Mouse (Mus musculus): ENCODE data around the gene Lgals7. TPM values are rescaled to one million over a fixed set of nuclear protein-coding genes. Genes with fewer than 3 reads are reported as not detected.

Gene Lgals7
- polyA plus RNA-seq, 1 experiment = not detected

- TF ChIP-seq POLR2A (IDR thresholded peaks at IDR 0.05; ENCODE audit: borderline replicate concordance, control insufficient read depth, low read depth, low read length) (no peak), CTCF (IDR thresholded peaks at IDR 0.05; ENCODE audit: control insufficient read depth, insufficient read depth, low read length) (no peak)
- H3K4me3 ChIP-seq (replicated peaks; ENCODE audit: control insufficient read depth, low read depth, low read length) = no peak overlapping the region
- no peak overlapping the region for H3K27ac ChIP-seq (ENCODE audit: control insufficient read depth, insufficient read depth, low read depth, low read length, poor library complexity)
- peaks cover 2% of the 10 kb centered on the region; the same call in 1 of the 2 replicates for H3K4me1 ChIP-seq (ENCODE audit: control insufficient read depth, insufficient read depth, low read length)
- 69% methylated on average over 4 of the region's 4 CpGs for WGBS
Observed at GRCm38 (mm10) chr7:28818861-28819452, 44.7 kb upstream of the Lgals7 start.

- WGBS = 73% methylated on average over 4 of the region's 4 CpGs
- H3K4me1 ChIP-seq (ENCODE audit: control insufficient read depth, insufficient read depth, low read length) = peaks cover 2% of the 10 kb centered on the region; the same call in 1 of the 2 replicates
- H3K4me3 ChIP-seq (replicated peaks; ENCODE audit: control insufficient read depth, low read depth, low read length) = no peak overlapping the region
- H3K27ac ChIP-seq (ENCODE audit: control insufficient read depth, insufficient read depth, low read depth, low read length, poor library complexity) = no peak overlapping the region
- TF ChIP-seq POLR2A (IDR thresholded peaks at IDR 0.05; ENCODE audit: borderline replicate concordance, control insufficient read depth, low read depth, low read length) (no peak), CTCF (IDR thresholded peaks at IDR 0.05; ENCODE audit: control insufficient read depth, insufficient read depth, low read length) (no peak)
Observed at GRCm38 (mm10) chr7:28819571-28819970, 44.1 kb upstream of the Lgals7 start.

GRCm38 (mm10) chr7:28820358-28821260 is 43.0 kb upstream of the Lgals7 start:
- no peak for TF ChIP-seq POLR2A (IDR thresholded peaks at IDR 0.05; ENCODE audit: borderline replicate concordance, control insufficient read depth, low read depth, low read length)
- no peak for TF ChIP-seq CTCF (IDR thresholded peaks at IDR 0.05; ENCODE audit: control insufficient read depth, insufficient read depth, low read length)
- 0 out of 2 replicates have a peak overlapping the region, but pooled peaks have one; percentile 6 for H3K27ac ChIP-seq (ENCODE audit: control insufficient read depth, insufficient read depth, low read depth, low read length, poor library complexity)
- 58% methylated on average over 12 of the region's 12 CpGs for WGBS
- H3K4me3 ChIP-seq (replicated peaks; ENCODE audit: control insufficient read depth, low read depth, low read length) = no peak overlapping the region
- H3K4me1 ChIP-seq (ENCODE audit: control insufficient read depth, insufficient read depth, low read length) = peaks cover 2% of the 10 kb centered on the region; the same call in 1 of the 2 replicates

GRCm38 (mm10) chr7:28821261-28821831 is 42.3 kb upstream of the Lgals7 start:
- TF ChIP-seq POLR2A (IDR thresholded peaks at IDR 0.05; ENCODE audit: borderline replicate concordance, control insufficient read depth, low read depth, low read length) = no peak
- TF ChIP-seq CTCF (IDR thresholded peaks at IDR 0.05; ENCODE audit: control insufficient read depth, insufficient read depth, low read length) = no peak
- 0 out of 2 replicates have a peak overlapping the region, but pooled peaks have one; percentile 6 for H3K27ac ChIP-seq (ENCODE audit: control insufficient read depth, insufficient read depth, low read depth, low read length, poor library complexity)
- H3K4me1 ChIP-seq (ENCODE audit: control insufficient read depth, insufficient read depth, low read length) = peaks cover 2% of the 10 kb centered on the region; the same call in 1 of the 2 replicates

GRCm38 (mm10) chr7:28822556-28822955 is 41.1 kb upstream of the Lgals7 start:
- 73% methylated on average over 1 of the region's 1 CpGs for WGBS
- peaks cover 2% of the 10 kb centered on the region; the same call in 1 of the 2 replicates for H3K4me1 ChIP-seq (ENCODE audit: control insufficient read depth, insufficient read depth, low read length)
- no peak overlapping the region for H3K4me3 ChIP-seq (replicated peaks; ENCODE audit: control insufficient read depth, low read depth, low read length)
- no peak overlapping the region for H3K27ac ChIP-seq (ENCODE audit: control insufficient read depth, insufficient read depth, low read depth, low read length, poor library complexity)
- TF ChIP-seq CTCF (IDR thresholded peaks at IDR 0.05; ENCODE audit: control insufficient read depth, insufficient read depth, low read length) = no peak
- no peak for TF ChIP-seq POLR2A (IDR thresholded peaks at IDR 0.05; ENCODE audit: borderline replicate concordance, control insufficient read depth, low read depth, low read length)

More at GRCm38 (mm10) chr7:28821261-28821831, 42.3 kb upstream of the Lgals7 start:
- WGBS = 60% methylated on average over 10 of the region's 10 CpGs
- H3K4me3 ChIP-seq (replicated peaks; ENCODE audit: control insufficient read depth, low read depth, low read length) = no peak overlapping the region

- no peak for TF ChIP-seq CTCF (IDR thresholded peaks at IDR 0.05; ENCODE audit: control insufficient read depth, insufficient read depth, low read length)
- peaks cover 2% of the 10 kb centered on the region; the same call in 1 of the 2 replicates for H3K4me1 ChIP-seq (ENCODE audit: control insufficient read depth, insufficient read depth, low read length)
- WGBS = 68% methylated on average over 10 of the region's 10 CpGs
- H3K27ac ChIP-seq (ENCODE audit: control insufficient read depth, insufficient read depth, low read depth, low read length, poor library complexity) = peak overlapping the region; percentile 27; the same call in 1 of the 2 replicates
- no peak overlapping the region for H3K4me3 ChIP-seq (replicated peaks; ENCODE audit: control insufficient read depth, low read depth, low read length)
Observed at GRCm38 (mm10) chr7:28822993-28823903, 40.4 kb upstream of the Lgals7 start.

- H3K4me1 ChIP-seq (ENCODE audit: control insufficient read depth, insufficient read depth, low read length) = peaks cover 2% of the 10 kb centered on the region; the same call in 1 of the 2 replicates
- 29% methylated on average over 2 of the region's 2 CpGs for WGBS
- H3K4me3 ChIP-seq (replicated peaks; ENCODE audit: control insufficient read depth, low read depth, low read length) = no peak overlapping the region
- H3K27ac ChIP-seq (ENCODE audit: control insufficient read depth, insufficient read depth, low read depth, low read length, poor library complexity) = no peak overlapping the region
- no peak for TF ChIP-seq CTCF (IDR thresholded peaks at IDR 0.05; ENCODE audit: control insufficient read depth, insufficient read depth, low read length)
- TF ChIP-seq POLR2A (IDR thresholded peaks at IDR 0.05; ENCODE audit: borderline replicate concordance, control insufficient read depth, low read depth, low read length) = no peak
Observed at GRCm38 (mm10) chr7:28823932-28824331, 39.7 kb upstream of the Lgals7 start.

Measured in bone marrow, adult 2 months (tissue).